Mouse (Mus musculus): ENCODE data around the gene Shroom4.
"Not testable (repeated sequence)": the region's sequence is repeated elsewhere in the genome, so short reads cannot be mapped to it uniquely, and the experiment has no call there.

Gene Shroom4

GRCm38 (mm10) chrX:6399626-6400397 is at the start of gene Shroom4:
Gene Shroom4, plus strand, starts transcription at chrX:6399854.
- DNase-seq (ENCODE audit: low spot score), result peak; percentile 81

- DNase-seq (ENCODE audit: low spot score), result no peak
These were observed 42.8 kb upstream of the Shroom4 start for GRCm38 (mm10) chrX:6356876-6357275.

- peak; percentile 4 for DNase-seq (ENCODE audit: low spot score)
These were observed 42.0 kb upstream of the Shroom4 start for GRCm38 (mm10) chrX:6357503-6358114.

GRCm38 (mm10) chrX:6368822-6369221 is 30.8 kb upstream of the Shroom4 start:
- no peak for DNase-seq (ENCODE audit: low spot score)

- DNase-seq (ENCODE audit: low spot score), result no peak
These were observed 28.9 kb upstream of the Shroom4 start for GRCm38 (mm10) chrX:6370706-6371105.

- DNase-seq (ENCODE audit: low spot score), result no peak
These were observed 5.8 kb upstream of the Shroom4 start for GRCm38 (mm10) chrX:6393861-6394260.

GRCm38 (mm10) chrX:6399193-6399592 is 461 bp upstream of the Shroom4 start:
- no peak for DNase-seq (ENCODE audit: low spot score)

- peak; percentile 34 for DNase-seq (ENCODE audit: low spot score)
These were observed 855 bp downstream of the Shroom4 start for GRCm38 (mm10) chrX:6400398-6401020.

GRCm38 (mm10) chrX:6402921-6403320 is 3.3 kb downstream of the Shroom4 start:
- DNase-seq (ENCODE audit: low spot score), result no peak

GRCm38 (mm10) chrX:6409114-6409513 is 9.5 kb downstream of the Shroom4 start:
- DNase-seq (ENCODE audit: low spot score), result no peak

GRCm38 (mm10) chrX:6415412-6415811 is 15.8 kb downstream of the Shroom4 start:
- no peak for DNase-seq (ENCODE audit: low spot score)

- DNase-seq (ENCODE audit: low spot score), result no peak
These were observed 16.3 kb downstream of the Shroom4 start for GRCm38 (mm10) chrX:6415936-6416335.

- no peak for DNase-seq (ENCODE audit: low spot score)
These were observed 18.5 kb downstream of the Shroom4 start for GRCm38 (mm10) chrX:6418140-6418539.

- DNase-seq (ENCODE audit: low spot score), result no peak
These were observed 35.6 kb downstream of the Shroom4 start for GRCm38 (mm10) chrX:6435260-6435659.

GRCm38 (mm10) chrX:6446422-6446821 is 46.8 kb downstream of the Shroom4 start:
- no peak for DNase-seq (ENCODE audit: low spot score)

GRCm38 (mm10) chrX:6448001-6448400 is 48.3 kb downstream of the Shroom4 start:
- DNase-seq (ENCODE audit: low spot score), result no peak

- no peak for DNase-seq (ENCODE audit: low spot score)
These were observed 53.6 kb downstream of the Shroom4 start for GRCm38 (mm10) chrX:6453220-6453619.

GRCm38 (mm10) chrX:6469251-6469650 is 69.6 kb downstream of the Shroom4 start:
- not testable (repeated sequence) for DNase-seq (ENCODE audit: low spot score)

GRCm38 (mm10) chrX:6472563-6472962 is 72.9 kb downstream of the Shroom4 start:
- DNase-seq (ENCODE audit: low spot score), result not testable (repeated sequence)

GRCm38 (mm10) chrX:6475177-6475576 is 75.5 kb downstream of the Shroom4 start:
- peak; percentile 13 for DNase-seq (ENCODE audit: low spot score)

GRCm38 (mm10) chrX:6482268-6482667 is 82.6 kb downstream of the Shroom4 start:
- DNase-seq (ENCODE audit: low spot score), result no peak

- peak; percentile 26 for DNase-seq (ENCODE audit: low spot score)
These were observed 84.2 kb downstream of the Shroom4 start for GRCm38 (mm10) chrX:6483817-6484216.

- DNase-seq (ENCODE audit: low spot score), result no peak
These were observed 90.8 kb downstream of the Shroom4 start for GRCm38 (mm10) chrX:6490433-6490832.

Measured in embryo, embryonic 10 days (tissue).